Mouse (Mus musculus): Measurements from ENCODE around the gene Gm16253. TPM values are rescaled to one million over a fixed set of nuclear protein-coding genes. Genes with fewer than 3 reads are reported as not detected.
A peak's percentile ranks its signal among the peaks of the same experiment; 100 is the strongest.

Gm16253 gene
- polyA plus RNA-seq, 1 experiment from 2014 or later = 0.46 TPM

DNA sequence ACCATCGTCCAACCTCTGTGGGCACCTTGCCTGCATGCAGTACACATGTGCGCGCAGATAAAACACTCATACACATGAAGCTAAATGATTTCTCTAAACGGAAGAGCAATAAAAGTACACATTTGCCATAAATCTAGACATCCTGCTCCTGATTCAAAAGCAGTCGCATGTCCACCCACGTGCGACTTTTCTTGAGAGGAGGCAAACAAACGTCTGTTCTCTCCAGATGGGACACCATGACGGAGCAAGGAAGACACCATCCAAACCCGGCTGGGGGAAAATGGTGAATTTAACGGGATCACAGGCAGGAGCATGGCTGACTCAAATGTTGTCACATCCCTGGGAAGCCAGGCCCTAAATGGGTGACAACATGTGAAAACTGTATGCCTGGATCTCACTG is 33.4 kb upstream of the Gm16253 start:
- ATAC-seq (ENCODE audit: low FRiP score) = no peak
- Histone ChIP-seq H3K9ac (ENCODE audit: low read depth, low read length) (no peak overlapping the region), H3K36me3 (ENCODE audit: control insufficient read depth, insufficient read depth, low read length) (no peaks in the 10 kb centered on the region), H3K9me3 (ENCODE audit: control insufficient read depth, low read length) (no peaks in the 10 kb centered on the region), H3K4me1 (replicated peaks; ENCODE audit: control insufficient read depth, insufficient read depth, low read length) (no peaks in the 10 kb centered on the region), H3K27ac (ENCODE audit: low read depth, low read length) (no peak overlapping the region), H3K27me3 (ENCODE audit: control insufficient read depth, insufficient read depth, low read length) (peaks cover 2% of the 10 kb centered on the region; the same call in 1 of the 2 replicates), H3K4me2 (replicated peaks; ENCODE audit: low read depth, low read length) (no peak overlapping the region), H3K4me3 (ENCODE audit: low read depth, low read length) (no peak overlapping the region)
- 90% methylated on average over 11 of the region's 11 CpGs for WGBS
- DNase-seq (ENCODE audit: low spot score) = no peak

DNA sequence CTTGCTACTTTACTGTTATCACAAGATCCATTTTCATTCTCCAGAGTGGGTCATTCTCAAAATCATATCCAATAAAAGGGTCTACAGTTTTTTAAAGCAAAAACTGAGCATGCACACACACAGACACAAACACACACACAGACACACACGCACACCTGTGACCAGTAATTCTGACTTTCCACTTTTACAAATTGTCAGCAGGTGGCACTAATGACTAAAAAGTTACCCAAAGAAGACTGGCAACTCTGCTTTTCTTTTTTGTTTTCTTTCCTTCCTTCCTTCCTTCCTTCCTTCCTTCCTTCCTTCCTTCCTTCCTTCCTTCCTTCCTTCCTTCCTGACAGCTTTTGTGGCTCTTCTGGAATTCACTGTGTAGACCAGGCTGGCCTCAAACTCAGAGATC is 31.2 kb upstream of the Gm16253 start:
- WGBS = 64% methylated on average over 1 of the region's 1 CpGs

GRCm38 (mm10) chr3:96546880-96547279 is 29.9 kb upstream of the Gm16253 start:
- no peak overlapping the region for H3K27ac ChIP-seq (ENCODE audit: low read depth, low read length)
- WGBS = 47% methylated on average over 4 of the region's 4 CpGs
- H3K4me1 ChIP-seq (replicated peaks; ENCODE audit: control insufficient read depth, insufficient read depth, low read length) = no peaks in the 10 kb centered on the region
- H3K27me3 ChIP-seq (ENCODE audit: control insufficient read depth, insufficient read depth, low read length) = peaks cover 2% of the 10 kb centered on the region; the same call in 1 of the 2 replicates
- no peaks in the 10 kb centered on the region for H3K9me3 ChIP-seq (ENCODE audit: control insufficient read depth, low read length)
- H3K4me3 ChIP-seq (ENCODE audit: low read depth, low read length) = no peak overlapping the region
- no peak overlapping the region for H3K9ac ChIP-seq (ENCODE audit: low read depth, low read length)
- DNase-seq (ENCODE audit: low spot score) = no peak
- H3K36me3 ChIP-seq (ENCODE audit: control insufficient read depth, insufficient read depth, low read length) = no peaks in the 10 kb centered on the region
- ATAC-seq (ENCODE audit: low FRiP score) = no peak
- H3K4me2 ChIP-seq (replicated peaks; ENCODE audit: low read depth, low read length) = no peak overlapping the region

More for the DNA sequence above, 31.2 kb upstream of the Gm16253 start:
- DNase-seq (ENCODE audit: low spot score) (no peak), ATAC-seq (ENCODE audit: low FRiP score) (no peak)
- Histone ChIP-seq H3K4me3 (ENCODE audit: low read depth, low read length) (no peak overlapping the region), H3K9me3 (ENCODE audit: control insufficient read depth, low read length) (no peaks in the 10 kb centered on the region), H3K9ac (ENCODE audit: low read depth, low read length) (no peak overlapping the region), H3K27me3 (ENCODE audit: control insufficient read depth, insufficient read depth, low read length) (peaks cover 2% of the 10 kb centered on the region; the same call in 1 of the 2 replicates), H3K36me3 (ENCODE audit: control insufficient read depth, insufficient read depth, low read length) (no peaks in the 10 kb centered on the region), H3K4me2 (replicated peaks; ENCODE audit: low read depth, low read length) (no peak overlapping the region), H3K4me1 (replicated peaks; ENCODE audit: control insufficient read depth, insufficient read depth, low read length) (no peaks in the 10 kb centered on the region), H3K27ac (ENCODE audit: low read depth, low read length) (no peak overlapping the region)

DNA sequence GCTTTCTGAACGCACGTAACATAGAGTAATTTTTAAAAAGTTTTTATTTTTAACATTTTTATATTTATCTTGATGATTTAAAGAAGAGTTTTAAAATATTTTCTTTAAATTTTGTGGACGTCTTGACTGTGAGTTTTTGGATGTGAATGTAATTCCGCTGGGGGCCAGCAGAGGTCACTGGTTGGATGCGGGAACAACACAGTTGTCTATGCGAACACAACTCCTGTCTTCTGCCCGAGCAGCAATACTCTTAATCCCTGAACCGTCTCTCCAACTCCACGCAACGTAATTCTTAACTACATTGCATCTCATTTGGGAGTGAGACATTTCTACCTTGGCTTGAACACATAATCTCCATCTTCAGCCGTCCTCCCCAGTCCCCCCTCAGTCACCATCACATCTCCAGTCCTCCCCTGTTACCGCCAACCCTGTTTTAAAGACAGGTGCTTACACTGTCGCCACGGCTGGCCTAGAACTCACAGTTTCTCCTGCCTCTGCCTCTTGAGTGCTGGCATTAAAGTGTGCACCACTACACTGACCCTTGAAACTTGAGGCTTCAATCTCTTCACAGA is 29.3 kb upstream of the Gm16253 start:
- H3K27me3 ChIP-seq (ENCODE audit: control insufficient read depth, insufficient read depth, low read length) = peaks cover 2% of the 10 kb centered on the region; the same call in 1 of the 2 replicates
- H3K9ac ChIP-seq (ENCODE audit: low read depth, low read length) = no peak overlapping the region
- no peak overlapping the region for H3K4me3 ChIP-seq (ENCODE audit: low read depth, low read length)
- H3K4me2 ChIP-seq (replicated peaks; ENCODE audit: low read depth, low read length) = peak overlapping the region; percentile 30
- ATAC-seq (ENCODE audit: low FRiP score) (0 out of 2 replicates have a peak, but pooled peaks have one; percentile 43), DNase-seq (ENCODE audit: low spot score) (peak; percentile 85)
- H3K4me1 ChIP-seq (replicated peaks; ENCODE audit: control insufficient read depth, insufficient read depth, low read length) = no peaks in the 10 kb centered on the region
- H3K27ac ChIP-seq (ENCODE audit: low read depth, low read length) = no peak overlapping the region
- 13% methylated on average over 14 of the region's 14 CpGs for WGBS
- no peaks in the 10 kb centered on the region for H3K9me3 ChIP-seq (ENCODE audit: control insufficient read depth, low read length)
- H3K36me3 ChIP-seq (ENCODE audit: control insufficient read depth, insufficient read depth, low read length) = no peaks in the 10 kb centered on the region

DNA sequence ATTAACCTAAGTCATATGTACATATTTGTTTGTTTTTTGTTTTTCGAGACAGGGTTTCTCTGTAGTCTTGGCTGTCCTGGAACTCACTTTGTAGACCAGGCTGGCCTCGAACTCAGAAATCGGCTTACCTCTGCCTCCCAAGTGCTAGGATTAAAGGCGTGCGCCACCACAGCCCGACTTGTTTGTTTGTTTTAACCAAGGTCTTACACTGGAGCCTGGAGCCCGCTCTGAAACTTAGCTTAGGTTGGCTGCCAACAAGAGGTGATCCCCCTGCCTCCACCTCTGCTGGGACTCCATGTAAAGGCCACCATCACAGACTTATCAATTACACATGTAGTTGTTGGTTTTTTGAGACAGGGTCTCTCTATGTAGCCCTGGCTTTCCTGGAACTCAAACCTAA is 28.0 kb upstream of the Gm16253 start:
- ATAC-seq (ENCODE audit: low FRiP score) = no peak
- H3K4me3 ChIP-seq (ENCODE audit: low read depth, low read length) = no peak overlapping the region
- no peaks in the 10 kb centered on the region for H3K4me1 ChIP-seq (replicated peaks; ENCODE audit: control insufficient read depth, insufficient read depth, low read length)
- H3K27ac ChIP-seq (ENCODE audit: low read depth, low read length) = no peak overlapping the region
- WGBS = 83% methylated on average over 7 of the region's 7 CpGs
- H3K36me3 ChIP-seq (ENCODE audit: control insufficient read depth, insufficient read depth, low read length) = no peaks in the 10 kb centered on the region
- no peak overlapping the region for H3K4me2 ChIP-seq (replicated peaks; ENCODE audit: low read depth, low read length)
- DNase-seq (ENCODE audit: low spot score) = no peak
- no peak overlapping the region for H3K9ac ChIP-seq (ENCODE audit: low read depth, low read length)
- peaks cover 2% of the 10 kb centered on the region; the same call in 1 of the 2 replicates for H3K27me3 ChIP-seq (ENCODE audit: control insufficient read depth, insufficient read depth, low read length)
- H3K9me3 ChIP-seq (ENCODE audit: control insufficient read depth, low read length) = no peaks in the 10 kb centered on the region

DNA sequence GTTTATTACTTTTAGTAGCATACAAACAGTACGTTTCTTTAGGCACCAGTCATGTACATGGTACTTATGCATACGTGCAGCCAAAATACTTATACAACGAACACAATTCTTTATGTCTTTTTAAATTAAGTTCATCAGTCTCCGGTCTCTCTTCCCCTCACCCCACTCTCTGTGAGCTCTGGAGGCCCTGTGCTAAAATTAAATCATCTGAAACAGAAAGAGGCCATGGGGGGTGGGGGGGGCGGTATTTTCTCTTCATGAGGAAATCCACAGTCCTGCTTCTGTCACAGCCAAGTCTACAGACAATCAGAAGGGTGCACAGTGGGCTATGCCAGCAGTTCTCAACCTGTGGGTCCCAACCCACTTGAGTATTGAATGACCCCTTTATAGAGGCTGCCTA is 27.4 kb upstream of the Gm16253 start:
- no peak overlapping the region for H3K4me2 ChIP-seq (replicated peaks; ENCODE audit: low read depth, low read length)
- peaks cover 2% of the 10 kb centered on the region; the same call in 1 of the 2 replicates for H3K27me3 ChIP-seq (ENCODE audit: control insufficient read depth, insufficient read depth, low read length)
- H3K36me3 ChIP-seq (ENCODE audit: control insufficient read depth, insufficient read depth, low read length) = no peaks in the 10 kb centered on the region
- no peak overlapping the region for H3K27ac ChIP-seq (ENCODE audit: low read depth, low read length)
- WGBS = 80% methylated on average over 5 of the region's 5 CpGs
- H3K9ac ChIP-seq (ENCODE audit: low read depth, low read length) = no peak overlapping the region
- H3K4me3 ChIP-seq (ENCODE audit: low read depth, low read length) = no peak overlapping the region
- H3K4me1 ChIP-seq (replicated peaks; ENCODE audit: control insufficient read depth, insufficient read depth, low read length) = no peaks in the 10 kb centered on the region
- no peak for ATAC-seq (ENCODE audit: low FRiP score)
- DNase-seq (ENCODE audit: low spot score) = no peak
- no peaks in the 10 kb centered on the region for H3K9me3 ChIP-seq (ENCODE audit: control insufficient read depth, low read length)

GRCm38 (mm10) chr3:96551203-96551602 is 25.6 kb upstream of the Gm16253 start:
- no peaks in the 10 kb centered on the region for H3K9me3 ChIP-seq (ENCODE audit: control insufficient read depth, low read length)
- no peaks in the 10 kb centered on the region for H3K36me3 ChIP-seq (ENCODE audit: control insufficient read depth, insufficient read depth, low read length)
- no peak overlapping the region for H3K27ac ChIP-seq (ENCODE audit: low read depth, low read length)
- no peak overlapping the region for H3K4me3 ChIP-seq (ENCODE audit: low read depth, low read length)
- H3K27me3 ChIP-seq (ENCODE audit: control insufficient read depth, insufficient read depth, low read length) = peaks cover 2% of the 10 kb centered on the region; the same call in 1 of the 2 replicates
- 25% methylated on average over 8 of the region's 8 CpGs for WGBS
- no peaks in the 10 kb centered on the region for H3K4me1 ChIP-seq (replicated peaks; ENCODE audit: control insufficient read depth, insufficient read depth, low read length)
- peak; percentile 46 for DNase-seq (ENCODE audit: low spot score)
- ATAC-seq (ENCODE audit: low FRiP score) = no peak
- no peak overlapping the region for H3K9ac ChIP-seq (ENCODE audit: low read depth, low read length)
- no peak overlapping the region for H3K4me2 ChIP-seq (replicated peaks; ENCODE audit: low read depth, low read length)

- H3K27ac ChIP-seq (ENCODE audit: low read depth, low read length) = no peak overlapping the region
- peaks cover 2% of the 10 kb centered on the region; the same call in 1 of the 2 replicates for H3K27me3 ChIP-seq (ENCODE audit: control insufficient read depth, insufficient read depth, low read length)
- H3K4me2 ChIP-seq (replicated peaks; ENCODE audit: low read depth, low read length) = no peak overlapping the region
- DNase-seq (ENCODE audit: low spot score) = no peak
- H3K9ac ChIP-seq (ENCODE audit: low read depth, low read length) = no peak overlapping the region
- no peaks in the 10 kb centered on the region for H3K36me3 ChIP-seq (ENCODE audit: control insufficient read depth, insufficient read depth, low read length)
- H3K9me3 ChIP-seq (ENCODE audit: control insufficient read depth, low read length) = no peaks in the 10 kb centered on the region
- no peak overlapping the region for H3K4me3 ChIP-seq (ENCODE audit: low read depth, low read length)
- ATAC-seq (ENCODE audit: low FRiP score) = no peak
- no peaks in the 10 kb centered on the region for H3K4me1 ChIP-seq (replicated peaks; ENCODE audit: control insufficient read depth, insufficient read depth, low read length)
- WGBS = 76% methylated on average over 7 of the region's 7 CpGs
These were observed 24.9 kb upstream of the Gm16253 start for GRCm38 (mm10) chr3:96551890-96552289.

GRCm38 (mm10) chr3:96553601-96554000 is 23.2 kb upstream of the Gm16253 start:
- H3K4me3 ChIP-seq (ENCODE audit: low read depth, low read length) = no peak overlapping the region
- no peak for ATAC-seq (ENCODE audit: low FRiP score)
- H3K9me3 ChIP-seq (ENCODE audit: control insufficient read depth, low read length) = no peaks in the 10 kb centered on the region
- no peak overlapping the region for H3K27ac ChIP-seq (ENCODE audit: low read depth, low read length)
- no peak overlapping the region for H3K4me2 ChIP-seq (replicated peaks; ENCODE audit: low read depth, low read length)
- WGBS = 79% methylated on average over 6 of the region's 6 CpGs
- H3K9ac ChIP-seq (ENCODE audit: low read depth, low read length) = no peak overlapping the region
- DNase-seq (ENCODE audit: low spot score) = no peak
- H3K27me3 ChIP-seq (ENCODE audit: control insufficient read depth, insufficient read depth, low read length) = no peaks in the 10 kb centered on the region
- no peaks in the 10 kb centered on the region for H3K4me1 ChIP-seq (replicated peaks; ENCODE audit: control insufficient read depth, insufficient read depth, low read length)
- H3K36me3 ChIP-seq (ENCODE audit: control insufficient read depth, insufficient read depth, low read length) = no peaks in the 10 kb centered on the region

Measured in hindbrain, embryonic 11.5 days (tissue).